Comparison of ENCODE assay signal across 9 mouse cellular contexts in the genomic region with DNA sequence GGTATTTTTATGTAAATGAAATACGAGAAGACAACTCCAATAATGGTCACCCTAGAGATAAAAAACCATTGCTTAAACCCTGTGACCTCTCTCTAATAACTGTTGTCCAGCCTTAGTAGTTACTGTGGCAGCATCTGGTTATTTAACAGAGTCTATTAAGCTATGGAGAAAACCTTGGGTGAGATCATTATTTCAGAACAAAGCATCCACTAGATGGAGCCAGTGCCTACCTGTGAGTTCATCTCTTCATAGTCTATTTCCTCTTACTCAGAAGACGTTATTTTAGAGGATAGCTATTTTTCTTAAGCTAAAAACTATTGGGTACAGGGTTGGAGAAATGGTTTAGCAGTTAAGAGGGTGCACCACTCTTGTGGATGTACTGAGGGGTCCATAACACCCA. TPM values are rescaled to one million over a fixed set of nuclear protein-coding genes. Genes with fewer than 3 reads are reported as not detected.
DNase-seq lines count a peak whose midpoint lies in the region; ATAC-seq and TF ChIP-seq lines count a peak whose summit lies in the region.
"Had no signal": no experiment of that assay in that cellular context is flagged by ENCODE, and none has a peak within 500 bp of the region (broad histone marks: within the 10 kb centered on the region; RNA-seq: fewer than 3 reads in every experiment).

No protein-coding gene starts in this region.

- peak; percentile 68 for TF ChIP-seq CTCF in lung, embryonic 14.5 days (IDR thresholded peaks at IDR 0.05; ENCODE audit: low read depth)

- no peak overlapping the region for H3K9ac ChIP-seq in lung, embryonic 14.5 days
- H3K9ac ChIP-seq: heart, embryonic 15.5 days had no signal

- H3K4me3 ChIP-seq in lung, embryonic 14.5 days (ENCODE audit: low read depth, low read length) = no peak overlapping the region
- H3K4me3 ChIP-seq: heart, embryonic 15.5 days had no signal

- H3K36me3 ChIP-seq in lung, embryonic 14.5 days (ENCODE audit: insufficient read depth) = peaks cover 53% of the 10 kb centered on the region

- 41% methylated on average over 2 of the region's 2 CpGs for WGBS in lung, embryonic 14.5 days

- H3K27me3 ChIP-seq in lung, embryonic 14.5 days (ENCODE audit: insufficient read depth, low read length) = no peaks in the 10 kb centered on the region
- H3K27me3 ChIP-seq: heart, embryonic 15.5 days had no signal

- no peak overlapping the region for H3K4me2 ChIP-seq in lung, embryonic 14.5 days
- H3K4me2 ChIP-seq: heart, embryonic 15.5 days had no signal

- ATAC-seq in cerebellum, adult (ENCODE audit: insufficient number of reproducible peaks, low FRiP score, low TSS enrichment) = peak; percentile 40; the same call in 1 of the 2 replicates
- peak; percentile 58 for ATAC-seq in lung, embryonic 14.5 days (ENCODE audit: insufficient read depth)

- no peak for DNase-seq in cerebellum, adult 11-12 months
- peak; percentile 53 to 60 for DNase-seq in left cerebral cortex, adult 18-20 months (ENCODE audit: low spot score in 2 of 2)
- DNase-seq in left cerebral cortex, adult 8-10 months (ENCODE audit: low spot score in 2 of 2) = no peak
- DNase-seq in MN1 (ENCODE audit: low spot score) = peak; percentile 80
- DNase-seq in embryo, embryonic 11 days = peak; percentile 70
- DNase-seq in lung, embryonic 14.5 days = peak; percentile 90
- no peak for DNase-seq in urinary bladder, postnatal 36 days (ENCODE audit: low spot score in 2 of 2)

- no peaks in the 10 kb centered on the region for H3K9me3 ChIP-seq in lung, embryonic 14.5 days (ENCODE audit: low read depth, low read length)
- H3K9me3 ChIP-seq: heart, embryonic 15.5 days had no signal

- H3K4me1 ChIP-seq in lung, embryonic 14.5 days (ENCODE audit: insufficient read depth) = no peaks in the 10 kb centered on the region
- H3K4me1 ChIP-seq: heart, embryonic 15.5 days had no signal

- no peak overlapping the region for H3K27ac ChIP-seq in lung, embryonic 14.5 days (ENCODE audit: low read depth)
- H3K27ac ChIP-seq: heart, embryonic 15.5 days had no signal

RNA-seq across cellular contexts. Expression of a gene that starts 25.8 kb away (rescaled TPM):
- total RNA-seq in left cerebral cortex, adult 18-20 months (2021) = 10 to 100 TPM; 59.4 to 72.0 TPM
- 10 to 100 TPM; 57.0 to 65.7 (median 63.1) TPM for total RNA-seq in left cerebral cortex, adult 8-10 months (2022)
- polyA plus RNA-seq in lung, embryonic 14.5 days (2014; fragmentation: Nextera tagmentation; extraction: Ambion mirVana) = 61.3 and 62.2 TPM in 2 replicates

RNA-seq across cellular contexts. Expression of a gene that starts 49.7 kb away (rescaled TPM):
- 1 to 10 TPM; 8.5 to 8.9 TPM for total RNA-seq in left cerebral cortex, adult 18-20 months (2021)
- 10 to 100 TPM in 3 of 4 experiments, 1 to 10 TPM in 1; 9.8 to 14.9 (median 13.4) TPM for total RNA-seq in left cerebral cortex, adult 8-10 months (2022)
- 0.67 and 0.73 TPM in 2 replicates for polyA plus RNA-seq in lung, embryonic 14.5 days (2014; fragmentation: Nextera tagmentation; extraction: Ambion mirVana)

Comparison
In these comparisons a context has a peak if more than half of its experiments do, and no peak if none do; other contexts are left out.
1. DNase-seq: peak in left cerebral cortex, adult 18-20 months (2 of 2), MN1 (single experiment), embryo, embryonic 11 days (single experiment) and lung, embryonic 14.5 days (single experiment); none in cerebellum, adult 11-12 months (single experiment), left cerebral cortex, adult 8-10 months (0 of 2) and urinary bladder, postnatal 36 days (0 of 2).